Mouse (Mus musculus) right cerebral cortex, postnatal 14 days (tissue): ENCODE measurements around the gene Pycr2.
"Not testable (repeated sequence)": the region's sequence is repeated elsewhere in the genome, so short reads cannot be mapped to it uniquely, and the experiment has no call there.

Source experiments
- DNase-seq: peaks from one replicate; pipeline ENCODE4 v3.0.0; 2022

Gene Pycr2

DNA sequence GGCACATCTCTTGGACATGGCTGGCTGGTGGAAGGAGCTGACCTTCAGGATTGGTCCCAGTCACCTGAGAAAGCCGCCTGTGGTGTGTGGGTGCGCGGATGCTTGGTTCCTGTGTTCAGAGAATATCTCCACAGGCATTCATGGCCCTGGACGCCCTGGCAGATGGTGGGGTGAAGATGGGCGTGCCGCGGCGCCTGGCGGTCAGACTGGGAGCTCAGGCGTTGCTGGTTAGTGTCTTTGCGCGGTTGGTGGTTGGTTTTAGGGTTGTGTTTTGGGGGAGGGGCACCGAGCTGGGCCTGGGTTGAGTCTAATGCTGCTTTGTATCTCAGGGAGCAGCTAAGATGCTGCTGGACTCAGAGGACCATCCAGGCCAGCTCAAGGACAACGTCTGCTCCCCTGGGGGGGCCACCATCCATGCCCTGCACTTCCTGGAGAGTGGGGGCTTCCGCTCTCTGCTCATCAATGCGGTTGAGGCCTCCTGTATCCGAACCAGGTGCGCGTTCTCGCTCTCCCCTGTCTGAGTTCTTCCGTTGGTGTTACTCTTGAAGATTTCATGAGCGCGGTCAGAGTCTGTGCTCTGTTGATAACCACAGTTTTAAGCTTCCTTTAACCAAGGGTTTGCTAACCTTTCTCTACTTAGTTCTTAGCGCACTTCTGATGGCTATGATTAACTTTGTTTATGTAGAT lies 2.5 kb downstream of the Pycr2 start:
- no peak for DNase-seq

DNA sequence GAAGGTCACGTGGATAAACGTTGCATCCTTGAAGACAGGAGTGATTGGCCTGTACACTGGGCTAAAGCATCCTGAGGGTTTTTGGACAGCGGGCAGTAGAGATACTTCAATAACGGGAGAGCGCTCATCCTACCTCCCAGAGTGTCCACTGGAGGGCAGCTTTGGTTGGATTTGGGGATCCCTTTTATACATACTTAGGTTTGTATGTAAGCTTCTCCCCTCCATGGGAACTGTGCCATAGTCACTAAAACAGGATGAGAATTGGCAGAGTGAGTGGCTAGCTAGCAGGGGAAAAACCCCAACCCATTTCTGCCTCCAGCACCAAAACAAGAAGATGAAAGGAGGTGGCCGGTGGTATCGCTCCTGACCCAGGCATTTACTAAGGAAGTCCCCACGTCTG lies 7.0 kb downstream of the Pycr2 start:
- DNase-seq = no peak

- DNase-seq = no peak
Observed at GRCm38 (mm10) chr1:180911653-180912287, 7.7 kb downstream of the Pycr2 start.

DNA sequence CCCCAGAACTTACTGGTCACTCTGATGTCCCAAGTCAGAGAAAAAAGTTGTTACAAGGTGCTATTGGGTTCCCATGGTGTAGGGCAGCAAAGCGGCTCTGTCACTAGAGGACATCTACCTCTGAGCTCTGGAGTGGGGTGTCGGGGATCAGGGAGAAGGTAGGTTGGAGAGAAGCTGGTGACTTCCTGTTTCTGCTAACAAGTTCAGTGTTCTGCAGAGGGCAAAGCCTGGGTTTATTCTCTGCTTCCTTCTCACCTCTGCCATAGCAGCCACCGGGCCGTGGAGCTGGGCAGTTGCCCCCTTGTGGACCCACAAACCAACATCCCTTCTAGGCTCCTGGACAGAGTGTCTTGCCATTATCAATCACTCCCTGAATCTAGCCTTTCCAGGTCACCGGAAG lies 8.7 kb downstream of the Pycr2 start:
- DNase-seq = no peak

DNA sequence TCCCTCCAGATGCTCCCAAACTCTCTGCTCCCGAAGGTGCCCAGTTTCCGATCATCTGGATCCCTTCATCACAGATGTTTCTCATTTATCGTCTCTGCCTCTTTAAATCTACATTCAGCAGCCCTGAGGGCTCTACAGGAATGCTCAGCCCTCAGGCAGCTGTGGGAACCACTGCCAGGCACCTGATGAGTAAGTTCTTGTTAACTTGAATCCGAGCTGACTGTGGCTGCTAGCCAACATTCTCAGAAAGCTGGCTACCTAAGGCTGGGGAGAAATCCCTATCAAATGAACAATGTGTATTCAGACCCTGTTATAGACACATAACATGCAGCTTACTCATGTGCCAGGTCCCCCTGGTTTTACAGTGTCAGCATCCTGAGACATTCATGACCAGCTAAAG lies 9.7 kb downstream of the Pycr2 start:
- no peak for DNase-seq

DNA sequence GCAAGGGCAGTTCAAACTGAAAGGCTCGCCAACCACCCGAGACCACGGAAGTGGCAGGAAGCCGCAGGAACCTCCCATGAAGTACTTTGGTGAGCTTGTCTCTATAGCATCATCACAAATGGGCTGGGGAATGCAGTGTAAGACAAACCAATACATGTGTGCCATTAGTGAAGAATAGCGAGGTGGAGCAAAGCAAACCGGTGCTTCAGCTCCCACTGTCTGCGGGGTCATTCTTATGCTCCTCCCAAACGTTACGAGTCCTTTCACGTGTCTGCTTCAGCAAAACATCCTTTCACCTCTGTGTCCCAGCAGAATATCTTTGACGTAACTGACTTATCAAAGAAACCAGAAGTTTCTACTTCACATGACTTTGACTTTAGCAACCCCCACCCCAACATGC lies 12.3 kb downstream of the Pycr2 start:
- no peak for DNase-seq

- no peak for DNase-seq
Observed at GRCm38 (mm10) chr1:180917053-180917452, 13.0 kb downstream of the Pycr2 start.

- DNase-seq = no peak
Observed at GRCm38 (mm10) chr1:180919686-180920085, 15.6 kb downstream of the Pycr2 start.

DNA sequence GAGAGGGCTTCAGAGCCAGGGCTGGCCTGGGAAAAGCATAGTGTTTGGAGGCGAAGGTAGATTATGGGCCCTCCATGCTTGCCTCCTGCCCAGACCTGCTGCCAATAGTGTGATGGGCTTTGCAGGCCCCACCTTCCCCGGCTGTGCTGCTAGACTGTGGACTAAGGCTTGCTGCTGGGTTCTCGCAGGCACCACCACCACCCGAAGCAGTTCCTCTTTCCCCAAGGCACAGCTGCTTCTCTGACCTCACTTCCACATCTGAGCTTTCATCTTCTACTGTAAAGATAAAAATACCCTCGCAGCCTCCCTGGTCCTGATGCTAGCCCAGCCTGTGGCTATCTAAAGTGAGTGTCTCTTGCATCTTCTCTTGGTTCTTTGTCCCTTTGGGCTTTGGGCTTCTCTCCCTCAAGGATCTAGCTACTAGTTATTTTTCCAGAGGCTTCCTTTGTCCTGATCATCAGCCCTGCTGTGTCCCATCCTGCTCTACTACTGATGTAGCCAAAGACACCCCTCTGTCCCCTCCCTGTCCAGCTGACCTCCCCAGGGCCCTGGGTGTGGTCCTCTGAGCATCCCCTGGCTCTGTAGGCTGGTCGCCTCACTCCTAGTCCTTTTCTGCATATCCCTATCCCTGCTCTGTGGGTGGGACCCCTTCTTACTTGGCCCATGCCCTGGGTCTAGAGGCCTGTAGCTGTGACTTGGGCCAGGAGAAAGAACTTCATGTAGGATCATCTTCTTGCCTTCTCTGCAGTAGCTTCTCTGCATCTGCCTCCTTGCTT lies 18.4 kb downstream of the Pycr2 start:
- no peak for DNase-seq

- DNase-seq = no peak
Observed at GRCm38 (mm10) chr1:180924737-180925136, 20.6 kb downstream of the Pycr2 start.

DNA sequence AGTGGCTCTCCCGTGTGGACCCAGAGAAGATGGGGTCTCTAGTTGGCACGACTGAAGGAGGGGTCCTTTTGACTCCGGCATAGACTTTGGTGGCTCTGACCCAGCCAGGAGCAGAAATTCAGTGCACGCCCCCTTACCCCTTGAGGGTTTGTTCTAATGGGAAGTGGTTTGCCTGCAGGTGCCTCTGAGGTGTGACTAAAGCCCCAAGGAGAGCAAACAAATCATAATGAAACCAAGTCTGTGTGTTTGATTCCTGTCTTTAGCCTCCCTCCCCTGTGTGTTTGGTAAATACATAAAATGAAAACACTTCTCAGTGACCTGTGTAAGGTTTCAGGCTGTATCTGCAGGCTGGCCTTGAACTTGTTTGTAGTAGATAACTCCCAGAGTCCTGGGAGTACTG lies 22.2 kb downstream of the Pycr2 start:
- no peak for DNase-seq

GRCm38 (mm10) chr1:180929599-180929998 lies 25.5 kb downstream of the Pycr2 start:
- no peak for DNase-seq

DNA sequence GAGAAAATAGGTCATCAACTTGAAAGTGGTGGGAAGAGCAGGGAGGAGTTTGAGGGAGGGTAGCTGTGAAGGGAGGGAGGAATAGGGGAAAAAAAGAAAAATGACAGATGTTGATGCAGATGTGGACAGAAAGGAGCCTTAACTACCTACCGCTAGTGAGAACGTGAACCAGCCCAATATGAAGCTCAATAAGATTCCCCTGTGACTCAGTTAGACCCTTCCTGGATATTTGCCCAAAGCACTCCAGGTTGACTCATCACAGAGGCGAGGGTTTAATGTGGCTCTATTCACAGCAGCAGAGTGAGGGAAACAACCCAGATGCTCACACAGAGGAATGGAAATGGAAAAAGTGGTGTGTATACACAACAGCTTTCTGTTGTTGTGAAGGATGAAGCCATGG lies 27.0 kb downstream of the Pycr2 start:
- DNase-seq = no peak

DNA sequence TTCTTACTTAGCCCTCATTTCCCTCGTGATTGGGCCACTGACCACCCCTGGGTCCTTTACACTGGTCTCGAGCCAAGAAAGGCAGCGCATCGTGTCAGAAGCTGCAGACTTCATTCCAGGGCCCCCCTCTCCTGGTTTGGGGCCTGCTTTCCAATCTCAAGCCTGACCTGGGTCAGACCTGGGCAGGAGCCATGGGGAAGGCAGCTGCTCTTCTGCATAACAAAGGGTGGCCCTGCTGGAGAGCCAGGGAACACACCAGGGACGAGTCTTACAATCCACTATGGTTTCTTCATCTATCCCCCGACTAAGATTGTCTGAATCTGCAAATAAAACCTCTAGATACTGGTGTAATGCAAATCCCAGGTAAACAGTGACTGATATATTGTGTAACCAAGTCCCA lies 29.6 kb downstream of the Pycr2 start:
- no peak for DNase-seq

- DNase-seq = no peak
Observed at GRCm38 (mm10) chr1:180934467-180935419, 30.6 kb downstream of the Pycr2 start, which contains the start of gene Lefty1. TSS of gene Lefty1 (plus strand) at chr1:180935022.

- not testable (repeated sequence) for DNase-seq
Observed at GRCm38 (mm10) chr1:180936610-180937398, 32.7 kb downstream of the Pycr2 start.

DNA sequence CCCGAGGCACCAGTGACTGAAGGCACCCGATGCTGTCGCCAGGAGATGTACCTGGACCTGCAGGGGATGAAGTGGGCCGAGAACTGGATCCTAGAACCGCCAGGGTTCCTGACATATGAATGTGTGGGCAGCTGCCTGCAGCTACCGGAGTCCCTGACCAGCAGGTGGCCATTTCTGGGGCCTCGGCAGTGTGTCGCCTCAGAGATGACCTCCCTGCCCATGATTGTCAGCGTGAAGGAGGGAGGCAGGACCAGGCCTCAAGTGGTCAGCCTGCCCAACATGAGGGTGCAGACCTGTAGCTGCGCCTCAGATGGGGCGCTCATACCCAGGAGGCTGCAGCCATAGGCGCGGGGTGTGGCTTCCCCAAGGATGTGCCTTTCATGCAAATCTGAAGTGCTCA lies 33.5 kb downstream of the Pycr2 start:
- DNase-seq = not testable (repeated sequence)

GRCm38 (mm10) chr1:180938781-180939180 lies 34.7 kb downstream of the Pycr2 start:
- DNase-seq = not testable (repeated sequence)

- no peak for DNase-seq
Observed at GRCm38 (mm10) chr1:180940776-180941460, 36.8 kb downstream of the Pycr2 start.

- DNase-seq = no peak
Observed at GRCm38 (mm10) chr1:180941726-180942125, 37.6 kb downstream of the Pycr2 start.
